Mouse (Mus musculus) limb, embryonic 11.5 days (tissue): ENCODE results near the gene Dusp1. TPM values are rescaled to one million over a fixed set of nuclear protein-coding genes. Genes with fewer than 3 reads are reported as not detected.

Experiments
- ATAC-seq: fragments of 200-750 bp; cut with Nextera tagmentation; 2 replicates; pipeline ENCODE4 v1.8.0; 2017; ENCODE audit warnings: low read depth; ENCODE audit not compliant: insufficient number of reproducible peaks, low FRiP score, low TSS enrichment
- DNase-seq: peaks from one replicate; pipeline ENCODE4 v3.0.0-alpha.2; 2015; ENCODE audit warnings: low spot score
- H3K27ac ChIP-seq: fragments of 300-500 bp; sonication (generic); replicated peaks from 2 replicates; pipeline ENCODE4 v1.5.1; 2014; ENCODE audit warnings: low read depth, mild to moderate bottlenecking, low read length
- H3K27me3 ChIP-seq: fragments of 300-500 bp; sonication (generic); 2 replicates; pipeline ENCODE4 v1.6.1; 2014; ENCODE audit warnings: mild to moderate bottlenecking, low read length, mixed read lengths; ENCODE audit not compliant: control insufficient read depth, insufficient read depth
- H3K36me3 ChIP-seq: fragments of 300-500 bp; sonication (generic); 2 replicates; pipeline ENCODE4 v1.6.1; 2014; ENCODE audit warnings: mild to moderate bottlenecking, low read length, moderate library complexity, mixed read lengths; ENCODE audit not compliant: control insufficient read depth, insufficient read depth
- H3K4me1 ChIP-seq: fragments of 300-500 bp; sonication (generic); 2 replicates; pipeline ENCODE4 v1.6.1; 2014; ENCODE audit warnings: low read length, mixed read lengths; ENCODE audit not compliant: control insufficient read depth, insufficient read depth
- H3K4me2 ChIP-seq: fragments of 300-500 bp; sonication (generic); 2 replicates; pipeline ENCODE4 v1.6.1; 2014; ENCODE audit warnings: low read depth, mild to moderate bottlenecking, moderate library complexity; ENCODE audit not compliant: severe bottlenecking
- H3K4me3 ChIP-seq: fragments of 300-500 bp; sonication (generic); 2 replicates; pipeline ENCODE4 v1.5.1; 2014; ENCODE audit warnings: low read depth, low read length
- H3K9ac ChIP-seq: fragments of 300-500 bp; sonication (generic); 2 replicates; pipeline ENCODE4 v1.6.1; 2014; ENCODE audit warnings: mild to moderate bottlenecking, low read length
- H3K9me3 ChIP-seq: fragments of 300-500 bp; sonication (generic); 2 replicates; pipeline ENCODE4 v1.6.1; 2016; ENCODE audit warnings: low read length; ENCODE audit not compliant: control insufficient read depth
- WGBS: fragments of 180-500 bp; shearing (Covaris S2); extraction: QIAGEN DNeasy Blood & Tissue Kit; methylation state at CpG from one replicate; pipeline ENCODE4 v1.1.7; 2014; 5-methylcytosine and 5-hydroxymethylcytosine counted together
- polyA plus RNA-seq: library from polyadenylated mRNA; unstranded; fragments of >200 nt; fragmentation: Nextera tagmentation; extraction: Ambion mirVana; gene quantifications from 2 replicates; pipeline ENCODE4 v1.2.1, GENCODE M21; 2014

Dusp1 gene
- polyA plus RNA-seq, 1 experiment from 2014 or later: 22.8 TPM

- 97% methylated on average over 9 of the region's 9 CpGs for WGBS
- Histone ChIP-seq H3K36me3 (peaks cover 2% of the 10 kb centered on the region; the same call in 1 of the 2 replicates), H3K9ac (no peak overlapping the region), H3K4me1 (no peaks in the 10 kb centered on the region), H3K27ac (no peak overlapping the region), H3K9me3 (no peaks in the 10 kb centered on the region), H3K27me3 (no peaks in the 10 kb centered on the region), H3K4me3 (no peak overlapping the region), H3K4me2 (no peak overlapping the region)
- ATAC-seq (no peak), DNase-seq (no peak)
Measured at GRCm38 (mm10) chr17:26583056-26583455, 21.1 kb upstream of the Dusp1 start.

- ATAC-seq: no peak
- Histone ChIP-seq H3K9me3 (no peaks in the 10 kb centered on the region), H3K4me3 (no peak overlapping the region), H3K27me3 (no peaks in the 10 kb centered on the region), H3K27ac (no peak overlapping the region), H3K4me1 (no peaks in the 10 kb centered on the region), H3K4me2 (no peak overlapping the region), H3K36me3 (peaks cover 2% of the 10 kb centered on the region; the same call in 1 of the 2 replicates), H3K9ac (no peak overlapping the region)
- 96% methylated on average over 5 of the region's 5 CpGs for WGBS
- no peak for DNase-seq
Measured at GRCm38 (mm10) chr17:26582297-26582696, 20.4 kb upstream of the Dusp1 start.

DNA sequence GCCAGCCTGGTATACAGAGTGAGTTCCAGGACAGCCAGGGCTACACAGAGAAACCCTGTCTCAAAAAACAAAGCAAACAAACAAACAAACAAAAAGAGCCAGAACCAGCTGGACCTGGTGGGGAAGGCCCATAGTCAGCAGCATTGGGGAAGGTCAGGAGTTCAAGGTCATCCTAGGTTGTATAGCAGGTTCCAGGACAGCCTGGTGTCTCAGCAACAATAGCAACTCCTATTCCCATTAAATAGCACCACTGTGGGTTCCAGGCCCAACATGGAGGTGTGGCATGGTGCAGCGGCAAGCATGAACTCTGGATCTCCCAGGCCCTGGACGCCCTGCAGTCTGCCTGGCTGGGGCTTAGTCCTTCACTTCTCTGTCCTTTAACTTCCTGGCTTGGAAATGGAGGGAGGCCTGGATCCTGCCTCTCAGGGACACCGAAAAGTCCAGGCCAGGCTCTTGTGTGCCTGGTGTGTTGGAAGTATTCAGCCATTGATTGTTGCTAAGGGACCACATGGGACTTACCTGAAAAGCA lies 19.0 kb upstream of the Dusp1 start:
- no peaks in the 10 kb centered on the region for H3K4me1 ChIP-seq
- no peak overlapping the region for H3K4me3 ChIP-seq
- ATAC-seq: no peak
- 99% methylated on average over 3 of the region's 3 CpGs for WGBS
- no peaks in the 10 kb centered on the region for H3K9me3 ChIP-seq
- H3K36me3 ChIP-seq: peaks cover 3% of the 10 kb centered on the region; the same call in 1 of the 2 replicates
- DNase-seq: no peak
- no peaks in the 10 kb centered on the region for H3K27me3 ChIP-seq
- no peak overlapping the region for H3K27ac ChIP-seq
- no peak overlapping the region for H3K9ac ChIP-seq
- H3K4me2 ChIP-seq: no peak overlapping the region

- ATAC-seq (no peak), DNase-seq (no peak)
- Histone ChIP-seq H3K4me2 (no peak overlapping the region), H3K9me3 (no peaks in the 10 kb centered on the region), H3K4me1 (no peaks in the 10 kb centered on the region), H3K9ac (no peak overlapping the region), H3K4me3 (no peak overlapping the region), H3K27ac (no peak overlapping the region), H3K27me3 (no peaks in the 10 kb centered on the region), H3K36me3 (peaks cover 3% of the 10 kb centered on the region; the same call in 1 of the 2 replicates)
- WGBS: 73% methylated on average over 6 of the region's 6 CpGs
Measured at GRCm38 (mm10) chr17:26579396-26579795, 17.5 kb upstream of the Dusp1 start.

GRCm38 (mm10) chr17:26578771-26579170 lies 16.8 kb upstream of the Dusp1 start:
- DNase-seq: no peak
- H3K4me1 ChIP-seq: no peaks in the 10 kb centered on the region
- H3K4me2 ChIP-seq: no peak overlapping the region
- H3K9ac ChIP-seq: no peak overlapping the region
- H3K27me3 ChIP-seq: no peaks in the 10 kb centered on the region
- H3K27ac ChIP-seq: no peak overlapping the region
- WGBS: 91% methylated on average over 11 of the region's 11 CpGs
- H3K4me3 ChIP-seq: no peak overlapping the region
- peaks cover 3% of the 10 kb centered on the region; the same call in 1 of the 2 replicates for H3K36me3 ChIP-seq
- H3K9me3 ChIP-seq: no peaks in the 10 kb centered on the region
- ATAC-seq: no peak

DNA sequence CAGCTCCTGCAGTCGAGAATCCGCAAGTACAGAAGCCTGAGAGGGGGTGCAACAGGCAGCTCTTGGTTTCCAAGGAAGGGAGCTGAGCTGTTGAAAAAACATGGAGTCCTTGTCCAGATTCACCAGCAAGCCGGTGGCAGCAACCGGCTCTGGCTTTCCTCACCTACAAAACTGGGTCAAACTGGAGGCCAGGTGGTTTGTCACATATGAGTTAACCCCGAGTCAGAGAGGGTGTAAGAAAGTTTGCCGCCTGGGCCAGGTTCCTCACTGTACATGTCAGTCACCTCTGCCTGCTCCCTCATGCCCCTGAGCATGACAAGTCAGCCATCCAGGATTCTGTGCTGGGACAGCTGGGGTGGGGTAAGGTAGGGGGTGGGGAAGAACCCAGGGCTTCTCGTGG lies 16.2 kb upstream of the Dusp1 start:
- no peak for DNase-seq
- H3K4me2 ChIP-seq: no peak overlapping the region
- no peaks in the 10 kb centered on the region for H3K9me3 ChIP-seq
- H3K4me3 ChIP-seq: no peak overlapping the region
- no peak overlapping the region for H3K27ac ChIP-seq
- WGBS: 93% methylated on average over 7 of the region's 7 CpGs
- no peak overlapping the region for H3K9ac ChIP-seq
- H3K4me1 ChIP-seq: no peaks in the 10 kb centered on the region
- H3K36me3 ChIP-seq: peaks cover 3% of the 10 kb centered on the region; the same call in 1 of the 2 replicates
- ATAC-seq: no peak
- H3K27me3 ChIP-seq: no peaks in the 10 kb centered on the region

DNA sequence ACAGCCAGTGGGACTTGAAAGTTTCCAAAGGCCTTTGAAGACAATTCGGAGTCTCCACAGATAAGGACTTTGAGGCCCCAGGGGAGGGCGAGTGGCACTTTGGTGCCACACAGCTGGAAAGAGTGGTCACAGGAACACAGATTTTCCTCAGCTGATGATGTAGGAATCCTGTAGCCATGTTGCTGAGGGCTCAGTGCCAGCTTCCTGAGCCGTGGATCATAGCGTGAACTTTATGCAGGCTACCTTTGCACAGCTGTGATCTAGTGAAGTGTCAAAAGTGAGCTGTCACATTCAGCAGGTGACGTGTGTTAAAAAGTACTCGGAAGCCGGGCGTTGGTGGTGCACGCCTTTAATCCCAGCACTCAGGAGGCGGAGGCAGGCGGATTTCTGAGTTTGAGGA lies 15.4 kb upstream of the Dusp1 start:
- no peak overlapping the region for H3K4me2 ChIP-seq
- ATAC-seq (no peak), DNase-seq (no peak)
- no peak overlapping the region for H3K9ac ChIP-seq
- no peak overlapping the region for H3K4me3 ChIP-seq
- no peaks in the 10 kb centered on the region for H3K4me1 ChIP-seq
- H3K36me3 ChIP-seq: peaks cover 3% of the 10 kb centered on the region; the same call in 1 of the 2 replicates
- H3K27me3 ChIP-seq: no peaks in the 10 kb centered on the region
- WGBS: 87% methylated on average over 11 of the region's 11 CpGs
- no peak overlapping the region for H3K27ac ChIP-seq
- no peaks in the 10 kb centered on the region for H3K9me3 ChIP-seq

- Histone ChIP-seq H3K9ac (no peak overlapping the region), H3K9me3 (no peaks in the 10 kb centered on the region), H3K27ac (no peak overlapping the region), H3K27me3 (no peaks in the 10 kb centered on the region), H3K4me1 (no peaks in the 10 kb centered on the region), H3K36me3 (peaks cover 3% of the 10 kb centered on the region; the same call in 1 of the 2 replicates), H3K4me3 (no peak overlapping the region), H3K4me2 (no peak overlapping the region)
- WGBS: 89% methylated on average over 7 of the region's 7 CpGs
- no peak for DNase-seq
- ATAC-seq: no peak
Measured at GRCm38 (mm10) chr17:26576833-26577232, 14.9 kb upstream of the Dusp1 start.
